Mouse (Mus musculus) mature B cell (primary cell): ENCODE measurements around the gene Nsmce3.

Source experiments
- in situ Hi-C: fragments of 300-500 bp; cut with MboI; formaldehyde crosslinking; loops from 2 replicates; pipeline ENCODE4 v1.14.3; 2019

Gene Nsmce3

DNA sequence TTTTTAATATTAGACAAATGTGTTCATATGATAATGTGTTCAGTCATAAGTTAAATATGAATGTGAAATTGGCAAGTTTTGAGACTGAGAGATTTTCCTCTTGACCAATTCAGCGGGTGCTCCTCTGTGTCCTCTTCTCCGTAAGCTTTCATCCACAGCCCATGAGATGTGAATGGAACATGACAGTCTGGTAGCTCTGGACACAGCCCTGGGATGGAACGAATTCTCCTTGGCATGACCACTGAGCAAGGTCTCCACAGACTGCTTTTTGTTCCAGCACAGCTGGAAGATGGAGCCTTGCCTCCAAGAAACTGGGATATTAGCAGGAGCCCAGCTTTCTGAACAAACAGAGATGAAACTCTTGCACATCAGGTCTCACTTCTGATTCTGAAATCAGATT is 9.8 kb downstream of the Nsmce3 start:
- in situ Hi-C loops, result no loop called here

DNA sequence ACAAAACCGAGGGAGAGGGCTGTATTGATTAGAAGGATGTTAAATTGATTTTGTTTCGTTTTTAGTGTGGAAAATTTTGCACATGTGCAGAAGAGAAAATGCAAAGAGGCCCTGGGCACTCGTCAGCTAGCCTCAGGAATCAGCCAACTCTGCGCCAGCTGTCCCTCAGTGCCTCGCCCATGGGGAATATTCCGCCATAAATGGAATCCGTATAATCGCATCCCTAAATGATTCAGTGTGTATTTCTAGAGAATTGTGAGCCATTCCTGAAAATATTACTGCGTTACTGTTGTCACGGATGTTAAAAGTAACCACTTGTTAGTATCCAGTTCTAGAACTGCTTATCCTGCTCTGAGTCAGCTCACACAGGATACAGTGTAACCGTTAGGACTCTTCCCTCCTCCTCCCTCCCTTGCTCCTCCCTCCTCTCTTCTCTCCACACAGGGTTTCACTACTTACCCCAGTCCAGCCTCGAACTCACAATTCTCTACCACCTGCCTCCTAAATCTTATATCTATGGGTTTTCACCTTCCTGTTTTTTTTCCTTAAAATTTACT is 16.2 kb downstream of the Nsmce3 start:
- in situ Hi-C loops, result no loop called here

- in situ Hi-C loops, result no loop called here
Measured at GRCm38 (mm10) chr7:64855976-64856375, 16.8 kb downstream of the Nsmce3 start.

DNA sequence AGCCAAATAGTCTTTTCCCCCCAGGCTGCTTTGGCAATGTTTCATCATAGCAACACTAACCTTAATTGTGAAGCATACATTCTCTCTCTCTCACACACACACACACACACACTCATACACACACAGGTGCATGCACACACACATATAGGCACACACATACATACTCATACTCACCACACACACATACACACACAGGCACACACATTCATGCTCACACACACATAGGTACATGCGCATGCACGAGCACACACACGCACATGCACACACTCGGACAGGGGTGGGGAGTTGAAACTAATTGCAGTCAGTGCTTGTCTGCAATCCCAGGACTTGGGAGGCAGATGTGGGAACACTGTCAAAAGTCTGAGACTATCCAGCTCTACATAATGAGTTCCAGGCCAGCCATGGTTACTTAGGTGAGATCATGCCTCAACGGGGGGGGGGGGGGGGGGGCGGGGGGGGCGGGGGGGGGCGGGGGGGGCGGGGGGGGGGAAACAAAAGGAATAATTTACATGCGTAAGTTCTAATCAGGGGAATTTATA is 17.3 kb downstream of the Nsmce3 start:
- in situ Hi-C loops, result no loop called here

DNA sequence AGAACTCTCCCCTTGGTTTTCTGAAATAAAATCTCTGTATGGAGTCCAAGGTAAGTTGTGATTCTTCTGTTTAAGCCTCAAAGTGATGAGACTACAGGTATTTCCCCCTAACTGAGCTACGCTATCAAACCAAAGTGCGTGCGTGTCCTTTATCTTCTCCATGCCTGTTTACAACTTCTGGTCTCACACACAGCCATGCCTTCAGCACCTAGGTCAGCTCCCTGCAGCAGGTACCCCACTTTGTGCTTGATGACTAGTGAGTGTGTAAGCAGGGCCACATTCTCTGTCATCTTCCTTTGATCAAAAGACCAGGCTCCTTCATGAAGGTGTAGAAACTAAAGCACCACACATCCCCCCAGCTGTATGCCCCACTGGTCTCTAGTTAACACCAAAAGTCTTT is 22.0 kb downstream of the Nsmce3 start:
- in situ Hi-C loops, result no loop called here

DNA sequence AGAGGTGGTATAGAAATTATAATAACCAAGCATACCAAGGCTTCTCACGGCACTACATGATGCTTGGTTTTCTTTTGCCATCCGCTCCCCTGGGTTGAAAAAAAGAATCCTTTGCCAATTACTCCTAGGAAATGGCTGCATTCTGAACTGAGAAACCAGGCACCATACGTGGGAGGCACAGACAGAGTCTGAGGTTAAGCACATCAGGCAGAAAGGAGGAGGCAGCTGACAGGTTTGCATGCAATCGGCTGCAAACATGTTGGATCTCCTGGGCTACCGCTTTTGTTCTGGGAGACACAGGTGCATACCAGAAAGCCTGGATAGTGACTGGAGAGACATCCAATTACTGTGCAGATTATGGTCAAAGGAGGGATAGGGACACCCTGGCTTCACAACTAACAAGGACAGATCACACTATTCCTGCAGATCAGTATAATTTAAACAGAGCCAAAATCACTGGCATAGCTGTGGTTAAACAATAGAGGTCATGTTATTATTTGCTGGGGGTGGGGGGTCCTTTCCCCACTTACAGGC is 25.4 kb downstream of the Nsmce3 start:
- in situ Hi-C loops, result no loop called here

DNA sequence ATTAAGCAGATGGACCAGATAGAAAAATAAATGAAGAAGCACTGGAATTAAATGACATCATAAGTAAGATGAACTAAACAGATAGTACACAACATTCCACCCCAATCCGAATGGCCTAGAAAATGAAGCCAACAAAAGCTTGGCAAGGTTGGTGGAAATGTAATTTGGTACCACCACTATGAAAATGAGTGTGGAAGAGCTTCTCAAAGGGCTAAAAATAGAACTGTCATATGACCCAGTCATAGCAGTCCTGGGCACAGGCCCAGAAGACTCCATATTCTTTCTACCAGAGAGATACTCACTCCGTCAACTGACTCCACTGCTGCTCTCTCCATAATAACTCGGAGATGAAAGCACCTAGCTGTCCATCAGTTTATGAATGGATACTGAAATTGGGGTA is 26.7 kb downstream of the Nsmce3 start:
- in situ Hi-C loops, result no loop called here

DNA sequence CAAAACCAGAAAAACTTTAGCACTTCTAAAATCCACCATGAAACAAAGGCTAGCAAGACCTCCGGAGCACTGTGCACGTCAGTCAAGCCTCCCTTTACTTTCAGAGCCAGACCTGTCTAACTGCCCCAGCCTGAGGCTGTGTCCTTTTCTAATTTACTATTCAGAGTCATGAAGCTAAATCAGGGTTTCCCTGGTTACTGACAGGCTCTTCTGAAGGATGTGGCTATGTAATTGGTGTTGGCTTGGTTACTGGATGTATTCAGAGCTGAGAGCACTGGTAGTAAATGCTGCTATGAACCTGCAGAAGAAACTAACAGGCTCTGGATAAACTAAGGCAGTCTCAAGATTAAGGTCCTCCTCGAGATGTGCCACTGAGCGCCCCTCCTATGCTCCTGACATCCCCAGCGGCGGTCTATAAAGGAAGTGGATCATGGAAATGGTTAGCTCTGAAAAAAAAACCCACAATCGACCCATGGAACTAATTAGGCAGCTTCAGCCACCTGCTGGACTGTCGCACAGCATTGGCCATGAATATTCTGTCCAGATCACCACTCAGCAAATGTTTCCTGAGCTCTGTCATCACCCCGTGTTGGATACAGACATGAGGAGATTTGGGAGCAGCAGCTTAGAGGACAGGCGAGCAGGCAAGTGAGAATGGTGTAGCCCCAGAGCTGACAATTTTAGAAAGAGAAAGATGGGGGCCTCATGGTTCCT is 31.7 kb downstream of the Nsmce3 start:
- in situ Hi-C loops, result no loop called here

GRCm38 (mm10) chr7:64840576-64840895 is 32.3 kb downstream of the Nsmce3 start:
- in situ Hi-C loops, result no loop called here

GRCm38 (mm10) chr7:64839801-64840575 is 32.8 kb downstream of the Nsmce3 start:
- in situ Hi-C loops, result no loop called here

DNA sequence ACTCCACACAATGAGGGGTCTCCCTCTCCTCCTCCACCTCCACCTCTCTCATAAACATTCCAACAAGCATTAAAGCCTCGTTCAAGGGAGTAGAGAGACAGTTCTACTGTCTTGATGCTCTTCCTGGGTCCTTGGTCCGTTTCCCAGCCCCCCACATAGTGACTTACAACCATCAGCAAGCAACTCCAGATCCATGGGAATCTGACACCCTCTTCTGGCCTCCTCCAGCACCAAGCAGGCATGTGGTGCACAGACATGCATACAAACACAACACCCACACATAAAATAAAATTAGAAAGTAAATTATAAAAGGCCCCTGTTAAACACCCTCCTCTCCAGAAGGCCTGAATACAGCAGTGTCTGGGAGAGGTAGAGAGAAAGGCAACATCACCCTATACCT is 33.5 kb downstream of the Nsmce3 start:
- in situ Hi-C loops, result no loop called here

DNA sequence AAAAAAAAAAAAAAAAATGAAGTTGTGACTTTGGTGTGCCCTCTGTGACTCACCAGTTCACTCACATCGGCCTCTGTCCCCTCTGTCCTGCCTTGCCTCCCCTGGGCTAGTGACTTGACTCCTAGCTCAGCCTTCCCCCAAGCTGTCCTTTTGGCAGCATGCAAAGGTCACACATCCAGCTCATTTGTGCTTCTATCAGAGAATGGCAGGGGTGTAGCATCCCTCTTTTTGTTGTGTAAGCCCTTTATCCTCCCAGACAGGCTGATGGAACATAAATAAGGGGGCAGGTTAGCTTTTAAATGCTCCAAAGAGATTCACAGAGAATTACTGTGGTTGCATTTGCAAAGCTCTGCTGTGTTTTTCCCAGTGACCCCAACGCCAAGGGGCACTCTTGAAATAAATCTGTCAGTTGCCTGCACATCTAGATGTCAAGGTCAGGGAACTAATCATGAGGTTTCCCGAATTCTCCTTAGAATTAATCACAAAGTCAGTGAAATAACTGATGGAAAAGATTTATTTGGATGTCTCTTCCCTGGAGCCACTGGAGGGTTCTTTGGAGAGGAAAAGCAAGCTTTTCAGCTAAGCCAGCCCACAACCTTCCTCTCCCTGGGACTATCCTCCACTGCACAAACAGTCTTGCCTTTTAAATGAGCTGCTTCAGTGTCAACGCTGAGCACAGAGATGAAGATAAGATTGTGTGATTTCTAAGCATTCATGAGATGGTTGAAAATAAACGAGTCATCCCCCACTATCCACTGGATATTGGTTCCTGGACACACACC is 42.4 kb downstream of the Nsmce3 start:
- in situ Hi-C loops, result no loop called here

DNA sequence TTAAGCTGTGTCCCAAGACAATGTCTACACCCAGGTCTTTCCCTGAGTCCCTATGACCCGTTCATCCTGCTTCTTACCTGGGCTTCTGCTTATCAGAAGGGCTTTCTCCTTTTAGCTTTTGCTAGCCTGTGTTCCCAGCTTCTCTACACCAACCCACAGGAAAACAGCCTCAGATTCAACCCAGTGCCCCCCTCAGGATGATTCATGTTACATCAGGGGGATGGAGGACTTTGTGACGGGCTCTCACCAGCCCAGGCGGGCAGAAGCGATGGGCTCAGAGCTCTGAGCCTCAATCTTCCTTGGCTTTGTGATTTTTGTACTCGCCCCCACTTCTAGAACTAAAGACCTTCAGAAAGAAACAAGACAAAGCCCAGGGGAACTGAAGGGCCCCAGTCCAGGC is 51.7 kb downstream of the Nsmce3 start:
- in situ Hi-C loops, result no loop called here

- in situ Hi-C loops, result no loop called here
Measured at GRCm38 (mm10) chr7:64819683-64820082, 53.1 kb downstream of the Nsmce3 start.
